Mouse (Mus musculus): Measurements from ENCODE around the gene Nr1h4.

GRCm38 (mm10) chr10:89406733-89407484 is 126.5 kb downstream of the Nr1h4 start:
- TF ChIP-seq POLR2A (IDR thresholded peaks at IDR 0.05; ENCODE audit: extremely low read depth, insufficient read depth, low read length), result no peak
- no peak for TF ChIP-seq CTCF (IDR thresholded peaks at IDR 0.05; ENCODE audit: extremely low read depth, insufficient read depth, low read length)

All from cortical plate, adult 2 months (tissue).